Mouse (Mus musculus) myocyte (in vitro differentiated cells): ENCODE results near the gene Boc.

Source experiments
- MAX ChIP-seq: IDR thresholded peaks from one replicate; pipeline ENCODE4 v1.6.1; 2011; ENCODE audit warnings: low read depth, mild to moderate bottlenecking, control low read depth
- MYOD1 ChIP-seq, 3 experiments: IDR thresholded peaks; one replicate each; pipeline ENCODE4 v1.6.1; 2011; ENCODE audit warnings: control low read depth in 2 of 3, low read depth in 2 of 3, mild to moderate bottlenecking in 2 of 3, moderate library complexity in 1 of 3; ENCODE audit not compliant: insufficient read length in 2 of 3, control insufficient read depth in 1 of 3
- MYOG ChIP-seq, 3 experiments: IDR thresholded peaks; one replicate each; pipeline ENCODE4 v1.6.1; 2011; ENCODE audit warnings: control low read depth in 2 of 3, low read depth in 2 of 3, mild to moderate bottlenecking in 2 of 3; ENCODE audit not compliant: insufficient read length in 2 of 3, control insufficient read depth in 1 of 3, insufficient read depth in 1 of 3
- POLR2A ChIP-seq: IDR thresholded peaks from one replicate; pipeline ENCODE4 v1.6.1; 2011; ENCODE audit warnings: low read depth, mild to moderate bottlenecking, control low read depth, moderate library complexity; ENCODE audit not compliant: insufficient read length
- TCF12 ChIP-seq: IDR thresholded peaks from one replicate; pipeline ENCODE4 v1.6.1; 2011; ENCODE audit warnings: mild to moderate bottlenecking, control low read depth; ENCODE audit not compliant: poor library complexity, insufficient read depth, severe bottlenecking
- TCF3 ChIP-seq: IDR thresholded peaks from one replicate; pipeline ENCODE4 v1.6.1; 2011; ENCODE audit warnings: low read depth, control low read depth; ENCODE audit not compliant: insufficient read length

- no peak for TF ChIP-seq TCF3
- TF ChIP-seq POLR2A = no peak
- no peak for TF ChIP-seq MYOG (IDR thresholded peaks at IDR 0.05; ENCODE audit: control insufficient read depth in 1 of 3, insufficient read depth in 1 of 3, insufficient read length in 2 of 3, low read depth in 2 of 3)
- no peak for TF ChIP-seq MYOD1 (IDR thresholded peaks at IDR 0.05; ENCODE audit: control insufficient read depth in 1 of 3, insufficient read length in 2 of 3, low read depth in 2 of 3)
- no peak for TF ChIP-seq MAX
- no peak for TF ChIP-seq TCF12
Measured at GRCm38 (mm10) chr16:44494441-44495108, 64.1 kb downstream of the Boc start.
